Mouse (Mus musculus) heart, embryonic 15.5 days (tissue): ENCODE results near the gene Pxmp2. TPM values are rescaled to one million over a fixed set of nuclear protein-coding genes. Genes with fewer than 3 reads are reported as not detected.
A peak's percentile ranks its signal among the peaks of the same experiment; 100 is the strongest.

Experiments used
- ATAC-seq: fragments of 200-750 bp; cut with Nextera tagmentation; replicated peaks from 2 replicates; pipeline ENCODE4 v1.8.0; 2017; ENCODE audit warnings: low read depth, moderate TSS enrichment; ENCODE audit not compliant: insufficient number of reproducible peaks, insufficient read depth, low FRiP score
- H3K27ac ChIP-seq: fragments of 300-500 bp; sonication (generic); 2 replicates; pipeline ENCODE4 v1.5.1; 2015; ENCODE audit warnings: mild to moderate bottlenecking, inconsistent platforms
- H3K27me3 ChIP-seq: fragments of 300-500 bp; sonication (generic); 2 replicates; pipeline ENCODE4 v1.6.1; 2015; ENCODE audit warnings: inconsistent platforms
- H3K36me3 ChIP-seq: fragments of 300-500 bp; sonication (generic); 2 replicates; pipeline ENCODE4 v1.6.1; 2015; ENCODE audit warnings: mild to moderate bottlenecking, inconsistent platforms
- H3K4me1 ChIP-seq: fragments of 300-500 bp; sonication (generic); replicated peaks from 2 replicates; pipeline ENCODE4 v1.6.1; 2015; ENCODE audit warnings: inconsistent platforms
- H3K4me2 ChIP-seq: fragments of 300-500 bp; sonication (generic); 2 replicates; pipeline ENCODE4 v1.6.1; 2015; ENCODE audit warnings: inconsistent platforms, mild to moderate bottlenecking, moderate library complexity
- H3K4me3 ChIP-seq: fragments of 300-500 bp; sonication (generic); 2 replicates; pipeline ENCODE4 v1.5.1; 2015; ENCODE audit warnings: mild to moderate bottlenecking, inconsistent platforms
- H3K9ac ChIP-seq: fragments of 300-500 bp; sonication (generic); 2 replicates; pipeline ENCODE4 v1.6.1; 2015; ENCODE audit warnings: mild to moderate bottlenecking, inconsistent platforms
- H3K9me3 ChIP-seq: fragments of 300-500 bp; sonication (generic); replicated peaks from 2 replicates; pipeline ENCODE4 v1.6.1; 2016; ENCODE audit warnings: inconsistent platforms
- WGBS: fragments of 180-500 bp; shearing (Covaris S2); methylation state at CpG from one replicate; pipeline ENCODE4 v1.1.7; 2015; ENCODE audit warnings: mixed read lengths; 5-methylcytosine and 5-hydroxymethylcytosine counted together
- polyA plus RNA-seq: library from polyadenylated mRNA; unstranded; fragments of >200 nt; fragmentation: Nextera tagmentation; extraction: Ambion mirVana; gene quantifications from 2 replicates; pipeline ENCODE4 v1.2.1, GENCODE M21; 2015

Pxmp2 gene
- polyA plus RNA-seq, 1 experiment from 2014 or later: 23.9 TPM

GRCm38 (mm10) chr5:110281984-110282383 lies 4.0 kb downstream of the Pxmp2 start:
- no peaks in the 10 kb centered on the region for H3K27me3 ChIP-seq
- peaks cover 14% of the 10 kb centered on the region for H3K4me1 ChIP-seq
- no peak for ATAC-seq
- no peak overlapping the region for H3K4me2 ChIP-seq
- 68% methylated on average over 2 of the region's 2 CpGs for WGBS
- no peak overlapping the region for H3K4me3 ChIP-seq
- no peak overlapping the region for H3K9ac ChIP-seq
- H3K27ac ChIP-seq: no peak overlapping the region
- H3K36me3 ChIP-seq: no peaks in the 10 kb centered on the region
- H3K9me3 ChIP-seq: no peaks in the 10 kb centered on the region

GRCm38 (mm10) chr5:110276910-110277309 lies 9.1 kb downstream of the Pxmp2 start:
- Histone ChIP-seq H3K27ac (no peak overlapping the region), H3K4me2 (no peak overlapping the region), H3K27me3 (no peaks in the 10 kb centered on the region), H3K36me3 (no peaks in the 10 kb centered on the region), H3K4me1 (no peaks in the 10 kb centered on the region), H3K9me3 (no peaks in the 10 kb centered on the region), H3K9ac (no peak overlapping the region), H3K4me3 (no peak overlapping the region)
- 83% methylated on average over 1 of the region's 1 CpGs for WGBS
- no peak for ATAC-seq

GRCm38 (mm10) chr5:110276391-110276790 lies 9.6 kb downstream of the Pxmp2 start:
- ATAC-seq: no peak
- no peaks in the 10 kb centered on the region for H3K36me3 ChIP-seq
- WGBS: 70% methylated on average over 2 of the region's 2 CpGs
- no peaks in the 10 kb centered on the region for H3K4me1 ChIP-seq
- no peak overlapping the region for H3K27ac ChIP-seq
- H3K4me2 ChIP-seq: no peak overlapping the region
- no peak overlapping the region for H3K9ac ChIP-seq
- H3K27me3 ChIP-seq: no peaks in the 10 kb centered on the region
- no peak overlapping the region for H3K4me3 ChIP-seq
- H3K9me3 ChIP-seq: no peaks in the 10 kb centered on the region

DNA sequence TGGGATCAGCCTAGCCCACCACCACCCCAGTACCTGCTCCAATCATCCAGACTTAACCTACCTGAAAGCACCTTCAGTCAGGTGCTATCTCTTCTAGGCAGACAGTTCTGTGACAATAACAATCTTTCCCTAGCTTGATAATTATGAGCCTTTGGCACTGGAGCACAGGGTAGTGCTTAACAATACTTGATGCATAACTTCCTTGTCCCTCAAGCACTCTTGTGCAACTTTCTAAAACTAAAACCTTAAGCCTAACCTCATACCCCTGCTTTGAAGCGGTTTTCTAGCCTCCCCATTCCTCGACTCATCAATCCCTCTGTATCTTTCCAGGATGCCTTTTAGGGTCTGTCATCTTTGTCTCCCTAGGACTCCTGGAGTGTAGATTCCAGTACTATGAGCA lies 11.1 kb downstream of the Pxmp2 start:
- no peak for ATAC-seq
- WGBS: 56% methylated on average over 2 of the region's 2 CpGs

DNA sequence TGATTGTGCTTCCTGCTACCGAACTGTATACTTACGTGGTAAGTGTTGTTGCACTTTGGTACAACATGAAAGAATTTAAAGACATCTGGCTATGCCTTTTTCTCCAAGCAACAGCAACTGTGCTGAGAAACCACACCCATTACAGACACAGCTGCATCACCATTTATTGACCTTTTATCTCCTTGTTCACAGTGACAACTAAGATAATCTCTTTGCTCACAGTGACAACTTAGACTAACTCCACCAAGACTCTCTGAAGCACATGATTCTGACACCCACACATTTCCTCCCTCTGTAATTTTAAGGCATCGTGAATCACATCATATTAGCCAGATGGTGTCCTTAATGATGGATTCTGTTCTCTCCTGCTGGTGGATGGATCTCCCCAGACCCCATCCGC lies 11.8 kb downstream of the Pxmp2 start:
- no peak overlapping the region for H3K4me2 ChIP-seq
- no peaks in the 10 kb centered on the region for H3K36me3 ChIP-seq
- H3K9ac ChIP-seq: no peak overlapping the region
- no peak overlapping the region for H3K4me3 ChIP-seq
- H3K9me3 ChIP-seq: no peaks in the 10 kb centered on the region
- H3K27me3 ChIP-seq: no peaks in the 10 kb centered on the region
- no peaks in the 10 kb centered on the region for H3K4me1 ChIP-seq
- 80% methylated on average over 4 of the region's 4 CpGs for WGBS
- no peak for ATAC-seq
- H3K27ac ChIP-seq: no peak overlapping the region

More for the DNA sequence above, 11.1 kb downstream of the Pxmp2 start:
- Histone ChIP-seq H3K36me3 (no peaks in the 10 kb centered on the region), H3K9ac (no peak overlapping the region), H3K27me3 (no peaks in the 10 kb centered on the region), H3K4me3 (no peak overlapping the region), H3K4me1 (no peaks in the 10 kb centered on the region), H3K4me2 (no peak overlapping the region), H3K27ac (no peak overlapping the region), H3K9me3 (no peaks in the 10 kb centered on the region)

- Histone ChIP-seq H3K9ac (no peak overlapping the region), H3K4me2 (no peak overlapping the region), H3K27ac (no peak overlapping the region), H3K4me3 (no peak overlapping the region), H3K9me3 (no peaks in the 10 kb centered on the region), H3K36me3 (peaks cover 15% of the 10 kb centered on the region), H3K4me1 (peaks cover 5% of the 10 kb centered on the region), H3K27me3 (no peaks in the 10 kb centered on the region)
- ATAC-seq: no peak
- WGBS: 95% methylated on average over 6 of the region's 6 CpGs
These were observed 15.7 kb downstream of the Pxmp2 start for GRCm38 (mm10) chr5:110270242-110270641.

GRCm38 (mm10) chr5:110269141-110270101 lies 16.6 kb downstream of the Pxmp2 start, which contains the start of gene Pgam5:
Gene Pgam5, minus strand, starts transcription at chr5:110269913.
- Histone ChIP-seq H3K9ac (peak within 1 kb of the TSS; percentile 89), H3K27ac (peak within 1 kb of the TSS; percentile 69), H3K4me1 (peaks cover 5% of the 10 kb centered on the region), H3K27me3 (no peaks in the 10 kb centered on the region), H3K4me3 (peak within 1 kb of the TSS; percentile 97), H3K9me3 (no peaks in the 10 kb centered on the region), H3K36me3 (peaks cover 23% of the 10 kb centered on the region), H3K4me2 (peak within 1 kb of the TSS; percentile 77)
- peak; percentile 77 for ATAC-seq
- 1% methylated on average over 65 of the region's 66 CpGs for WGBS

DNA sequence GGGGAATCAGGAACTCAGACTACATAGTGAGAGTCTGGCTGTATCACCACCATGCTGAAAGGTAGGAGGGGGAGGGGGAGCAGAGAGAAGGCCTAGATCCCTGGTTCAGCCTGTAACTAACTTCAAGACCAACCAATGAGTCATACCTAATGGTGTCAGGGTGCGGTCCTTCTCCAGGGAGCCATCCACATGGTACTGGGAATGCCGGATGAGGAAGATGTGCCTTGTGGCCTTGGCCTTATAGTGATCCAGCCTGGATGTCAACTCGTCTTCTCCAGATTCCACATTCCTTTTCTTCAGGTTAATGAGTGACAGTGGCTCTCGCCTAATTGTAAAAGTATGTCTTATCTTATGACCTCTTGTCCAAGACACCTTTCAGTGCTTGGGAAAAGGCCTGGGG lies 19.0 kb downstream of the Pxmp2 start:
- Histone ChIP-seq H3K4me1 (peaks cover 5% of the 10 kb centered on the region), H3K4me3 (no peak overlapping the region), H3K27ac (no peak overlapping the region), H3K9ac (no peak overlapping the region), H3K9me3 (no peaks in the 10 kb centered on the region), H3K27me3 (no peaks in the 10 kb centered on the region), H3K36me3 (peaks cover 26% of the 10 kb centered on the region), H3K4me2 (no peak overlapping the region)
- WGBS: 85% methylated on average over 4 of the region's 4 CpGs
- no peak for ATAC-seq

DNA sequence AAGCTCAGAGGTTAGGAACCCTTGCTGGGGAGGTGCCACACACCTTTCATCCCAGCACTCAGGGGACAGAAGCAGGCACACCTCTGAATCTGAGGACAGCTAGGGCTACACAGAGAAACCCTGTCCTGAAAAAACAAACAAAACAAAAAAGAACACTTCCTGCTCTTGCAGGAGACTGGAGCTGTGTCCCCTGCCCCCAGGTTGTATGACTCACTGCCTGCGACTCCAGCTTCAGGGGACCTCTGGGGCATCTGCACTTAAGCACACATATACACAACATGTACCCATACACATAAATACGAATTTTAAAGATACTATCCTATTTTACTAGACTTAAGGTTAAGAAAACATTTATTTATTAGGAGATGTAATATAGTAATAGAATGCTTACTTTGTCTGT lies 41.9 kb downstream of the Pxmp2 start:
- WGBS: 77% methylated on average over 2 of the region's 2 CpGs
- Histone ChIP-seq H3K36me3 (peaks cover 85% of the 10 kb centered on the region), H3K9me3 (no peaks in the 10 kb centered on the region), H3K4me2 (no peak overlapping the region), H3K4me3 (no peak overlapping the region), H3K27me3 (no peaks in the 10 kb centered on the region), H3K9ac (no peak overlapping the region), H3K4me1 (no peaks in the 10 kb centered on the region), H3K27ac (no peak overlapping the region)
- no peak for ATAC-seq

- H3K4me1 ChIP-seq: peaks cover 18% of the 10 kb centered on the region
- H3K27ac ChIP-seq: no peak overlapping the region
- WGBS: 75% methylated on average over 6 of the region's 6 CpGs
- peak overlapping the region; percentile 70; the same call in 1 of the 2 replicates for H3K4me2 ChIP-seq
- peak overlapping the region; percentile 83; the same call in 1 of the 2 replicates for H3K4me3 ChIP-seq
- no peak for ATAC-seq
- no peaks in the 10 kb centered on the region for H3K27me3 ChIP-seq
- peaks cover 25% of the 10 kb centered on the region for H3K36me3 ChIP-seq
- no peak overlapping the region for H3K9ac ChIP-seq
- H3K9me3 ChIP-seq: no peaks in the 10 kb centered on the region
These were observed 53.6 kb downstream of the Pxmp2 start for GRCm38 (mm10) chr5:110232346-110232745.

DNA sequence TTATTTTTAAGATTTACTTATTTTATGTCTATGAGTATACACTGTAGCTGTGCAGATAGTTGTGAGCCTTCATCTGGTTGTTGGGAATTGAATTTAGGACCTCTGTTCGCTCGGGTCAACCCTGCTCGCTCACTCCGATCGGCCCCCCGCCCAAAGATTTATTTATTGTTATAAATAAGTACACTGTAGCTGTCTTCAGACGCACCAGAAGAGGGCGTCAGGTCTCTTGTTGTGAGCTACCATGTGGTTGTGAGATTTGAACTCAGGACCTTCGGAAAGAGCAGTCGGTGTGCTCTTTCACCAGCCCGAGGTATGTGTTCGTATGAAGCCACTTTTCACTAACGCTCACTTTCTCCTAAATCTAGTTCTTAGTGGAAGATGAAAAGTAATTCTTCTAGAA lies 54.3 kb downstream of the Pxmp2 start:
- peak overlapping the region; percentile 83 for H3K4me3 ChIP-seq
- H3K4me2 ChIP-seq: peak overlapping the region; percentile 70
- peaks cover 22% of the 10 kb centered on the region for H3K36me3 ChIP-seq
- H3K9me3 ChIP-seq: no peaks in the 10 kb centered on the region
- no peak overlapping the region for H3K27ac ChIP-seq
- no peak for ATAC-seq
- peaks cover 18% of the 10 kb centered on the region for H3K4me1 ChIP-seq
- H3K27me3 ChIP-seq: no peaks in the 10 kb centered on the region
- H3K9ac ChIP-seq: peak overlapping the region; percentile 94
- WGBS: 43% methylated on average over 13 of the region's 13 CpGs
